Mouse (Mus musculus): ENCODE measurements around the gene Olfr288.

Gene Olfr288

GRCm38 (mm10) chr15:98195442-98195841, at the start of gene Olfr288:
Olfr288 (minus strand) TSS chr15:98195542.
- DNase-seq (ENCODE audit: low spot score in 2 of 2): no peak

GRCm38 (mm10) chr15:98235442-98235841, 40.1 kb upstream of the Olfr288 start:
- no peak for DNase-seq (ENCODE audit: low spot score in 2 of 2)

- DNase-seq (ENCODE audit: low spot score in 2 of 2): no peak
Measured at GRCm38 (mm10) chr15:98234350-98234749, 39.0 kb upstream of the Olfr288 start, which contains the start of gene Olfr286. Olfr286 (minus strand) TSS chr15:98234450.

- DNase-seq (ENCODE audit: low spot score in 2 of 2): no peak
Measured at GRCm38 (mm10) chr15:98226096-98226495, 30.8 kb upstream of the Olfr288 start.

- no peak for DNase-seq (ENCODE audit: low spot score in 2 of 2)
Measured at GRCm38 (mm10) chr15:98225610-98226009, 30.3 kb upstream of the Olfr288 start.

- no peak for DNase-seq (ENCODE audit: low spot score in 2 of 2)
Measured at GRCm38 (mm10) chr15:98222377-98222776, 27.0 kb upstream of the Olfr288 start.

- DNase-seq (ENCODE audit: low spot score in 2 of 2): no peak
Measured at GRCm38 (mm10) chr15:98220877-98221276, 25.5 kb upstream of the Olfr288 start, which contains the start of the genes Gm44579 and Olfr287. Gm44579 (minus strand) TSS chr15:98220977. Olfr287 (minus strand) TSS chr15:98221056.

GRCm38 (mm10) chr15:98214130-98214529, 18.8 kb upstream of the Olfr288 start:
- DNase-seq (ENCODE audit: low spot score in 2 of 2): no peak

- no peak for DNase-seq (ENCODE audit: low spot score in 2 of 2)
Measured at GRCm38 (mm10) chr15:98213336-98213870, 18.1 kb upstream of the Olfr288 start.

- no peak for DNase-seq (ENCODE audit: low spot score in 2 of 2)
Measured at GRCm38 (mm10) chr15:98209676-98210075, 14.3 kb upstream of the Olfr288 start.

- DNase-seq (ENCODE audit: low spot score in 2 of 2): no peak
Measured at GRCm38 (mm10) chr15:98184456-98184855, 10.9 kb downstream of the Olfr288 start.

GRCm38 (mm10) chr15:98181856-98182570, 13.3 kb downstream of the Olfr288 start:
- DNase-seq (ENCODE audit: low spot score in 2 of 2): no peak

- DNase-seq (ENCODE audit: low spot score in 2 of 2): peak; percentile 87 to 93
Measured at GRCm38 (mm10) chr15:98181132-98181711, 14.1 kb downstream of the Olfr288 start.

- no peak for DNase-seq (ENCODE audit: low spot score in 2 of 2)
Measured at GRCm38 (mm10) chr15:98180567-98181131, 14.7 kb downstream of the Olfr288 start.

GRCm38 (mm10) chr15:98177320-98177719, 18.0 kb downstream of the Olfr288 start:
- DNase-seq (ENCODE audit: low spot score in 2 of 2): no peak

- no peak for DNase-seq (ENCODE audit: low spot score in 2 of 2)
Measured at GRCm38 (mm10) chr15:98173821-98174220, 21.5 kb downstream of the Olfr288 start.

- DNase-seq (ENCODE audit: low spot score in 2 of 2): no peak
Measured at GRCm38 (mm10) chr15:98172113-98172512, 23.2 kb downstream of the Olfr288 start.

GRCm38 (mm10) chr15:98170917-98171316, 24.4 kb downstream of the Olfr288 start:
- DNase-seq (ENCODE audit: low spot score in 2 of 2): no peak

- DNase-seq (ENCODE audit: low spot score in 2 of 2): no peak
Measured at GRCm38 (mm10) chr15:98170365-98170764, 25.0 kb downstream of the Olfr288 start.

- DNase-seq (ENCODE audit: low spot score in 2 of 2): no peak
Measured at GRCm38 (mm10) chr15:98168622-98169004, 26.7 kb downstream of the Olfr288 start.

GRCm38 (mm10) chr15:98167645-98168621, 27.4 kb downstream of the Olfr288 start:
- DNase-seq (ENCODE audit: low spot score in 2 of 2): peak; percentile 57 to 65

Measured in urinary bladder, adult 18-20 months (tissue).